30 mouse cellular contexts compared by ENCODE assay signal in genomic region chr14:121215817-121216216, GRCm38 (mm10).
DNase-seq lines count a peak whose midpoint lies in the region; ATAC-seq and TF ChIP-seq lines count a peak whose summit lies in the region.
"Had no signal": no experiment of that assay in that cellular context is flagged by ENCODE, and none has a peak within 500 bp of the region (broad histone marks: within the 10 kb centered on the region; RNA-seq: fewer than 3 reads in every experiment).

No protein-coding gene starts in this region.

- WGBS in kidney, postnatal 0 days = 52% methylated on average over 5 of the region's 5 CpGs
- WGBS in kidney, embryonic 16.5 days = 41% methylated on average over 5 of the region's 5 CpGs
- 32% methylated on average over 5 of the region's 5 CpGs for WGBS in embryonic facial prominence, embryonic 15.5 days

- H3K36me3 ChIP-seq in kidney, postnatal 0 days (ENCODE audit: insufficient read depth, low read length) = peaks cover 7% of the 10 kb centered on the region; the same call in 1 of the 2 replicates
- peaks cover 14% of the 10 kb centered on the region for H3K36me3 ChIP-seq in kidney, embryonic 16.5 days (ENCODE audit: insufficient read depth, low read length)
- H3K36me3 ChIP-seq in embryonic facial prominence, embryonic 15.5 days = peaks cover 14% of the 10 kb centered on the region
- H3K36me3 ChIP-seq: G1E; midbrain, embryonic 15.5 days had no signal

- no peak overlapping the region for H3K4me2 ChIP-seq in kidney, postnatal 0 days (ENCODE audit: low read length)
- H3K4me2 ChIP-seq in kidney, embryonic 16.5 days (replicated peaks; ENCODE audit: low read depth, low read length) = no peak overlapping the region
- H3K4me2 ChIP-seq in embryonic facial prominence, embryonic 15.5 days (replicated peaks) = no peak overlapping the region
- H3K4me2 ChIP-seq: heart, embryonic 13.5 days; liver, embryonic 13.5 days; midbrain, embryonic 15.5 days; neural tube, embryonic 12.5 days had no signal

- no peak for TF ChIP-seq CTCF in kidney, postnatal 0 days (IDR thresholded peaks at IDR 0.05; ENCODE audit: low read depth)

- ATAC-seq in kidney, postnatal 0 days (replicated peaks; ENCODE audit: low FRiP score, low read depth) = no peak
- ATAC-seq in kidney, embryonic 16.5 days (ENCODE audit: low FRiP score, low TSS enrichment) = no peak
- no peak for ATAC-seq in embryonic facial prominence, embryonic 15.5 days (ENCODE audit: insufficient number of reproducible peaks, low FRiP score, low TSS enrichment, low read depth)
- ATAC-seq: hindbrain, postnatal 0 days; midbrain, embryonic 15.5 days had no signal

- no peaks in the 10 kb centered on the region for H3K9me3 ChIP-seq in kidney, postnatal 0 days (replicated peaks; ENCODE audit: low read length)
- H3K9me3 ChIP-seq in kidney, embryonic 16.5 days (ENCODE audit: low read length) = no peaks in the 10 kb centered on the region
- no peaks in the 10 kb centered on the region for H3K9me3 ChIP-seq in embryonic facial prominence, embryonic 15.5 days (replicated peaks)
- H3K9me3 ChIP-seq: forebrain, embryonic 10.5 days; heart, embryonic 13.5 days; liver, embryonic 13.5 days; midbrain, embryonic 15.5 days; neural tube, embryonic 12.5 days had no signal

- 0 out of 2 replicates have a peak overlapping the region, but pooled peaks have one; percentile 22 for H3K27ac ChIP-seq in kidney, postnatal 0 days
- no peak overlapping the region for H3K27ac ChIP-seq in kidney, embryonic 16.5 days (ENCODE audit: low read length)
- H3K27ac ChIP-seq in embryonic facial prominence, embryonic 15.5 days (replicated peaks) = peak overlapping the region; percentile 41; the same call in 1 of the 2 replicates
- H3K27ac ChIP-seq: forebrain, embryonic 10.5 days; heart, embryonic 13.5 days; liver, embryonic 13.5 days; macrophage; midbrain, embryonic 15.5 days; neural tube, embryonic 12.5 days had no signal

- no peak overlapping the region for H3K9ac ChIP-seq in kidney, postnatal 0 days (ENCODE audit: low read depth, low read length)
- H3K9ac ChIP-seq in kidney, embryonic 16.5 days (replicated peaks; ENCODE audit: low read length) = no peak overlapping the region
- H3K9ac ChIP-seq in embryonic facial prominence, embryonic 15.5 days = no peak overlapping the region
- H3K9ac ChIP-seq: heart, embryonic 13.5 days; liver, embryonic 13.5 days; midbrain, embryonic 15.5 days; neural tube, embryonic 12.5 days had no signal

- DNase-seq in kidney, postnatal 0 days (ENCODE audit: low spot score) = peak; percentile 49
- DNase-seq in NIH3T3 (ENCODE audit: low read depth) = peak; percentile 38
- DNase-seq in lung, postnatal 14 days = peak; percentile 58
- DNase-seq in ovary, postnatal 36 days (ENCODE audit: low spot score) = no peak
- DNase-seq in ovary, adult 18-20 months (ENCODE audit: low spot score) = no peak
- DNase-seq: adrenal gland, adult 2 months; B cell, adult 2 months; cerebellum, adult 18-20 months; cerebellum, postnatal 25 days; embryo, embryonic 11 days; gastrocnemius, postnatal 25 days; heart, adult 18-20 months; heart, postnatal 14 days; kidney, adult 11 months; kidney, postnatal 10 days; left cerebral cortex, postnatal 4 days; liver, embryonic 13.5 days; right cerebral cortex, adult 18-20 months; thymus, adult 18-20 months; thymus, postnatal 36 days had no signal

- peaks cover 8% of the 10 kb centered on the region; the same call in 1 of the 2 replicates for H3K4me1 ChIP-seq in kidney, postnatal 0 days (replicated peaks; ENCODE audit: insufficient read depth, low read length)
- peaks cover 9% of the 10 kb centered on the region; the same call in 1 of the 2 replicates for H3K4me1 ChIP-seq in kidney, embryonic 16.5 days (ENCODE audit: insufficient read depth, low read length)
- peaks cover 28% of the 10 kb centered on the region for H3K4me1 ChIP-seq in embryonic facial prominence, embryonic 15.5 days
- H3K4me1 ChIP-seq: neural tube, embryonic 12.5 days had no signal

- no peak overlapping the region for H3K4me3 ChIP-seq in kidney, postnatal 0 days (replicated peaks; ENCODE audit: low read depth, low read length)
- no peak overlapping the region for H3K4me3 ChIP-seq in kidney, embryonic 16.5 days (ENCODE audit: low read length)
- no peak overlapping the region for H3K4me3 ChIP-seq in embryonic facial prominence, embryonic 15.5 days (replicated peaks)
- H3K4me3 ChIP-seq: forebrain, embryonic 10.5 days; heart, embryonic 13.5 days; liver, embryonic 13.5 days; midbrain, embryonic 15.5 days; neural tube, embryonic 12.5 days had no signal

- no peaks in the 10 kb centered on the region for H3K27me3 ChIP-seq in kidney, postnatal 0 days (ENCODE audit: insufficient read depth, low read length)
- no peaks in the 10 kb centered on the region for H3K27me3 ChIP-seq in kidney, embryonic 16.5 days (ENCODE audit: insufficient read depth, low read length)
- H3K27me3 ChIP-seq in embryonic facial prominence, embryonic 15.5 days = no peaks in the 10 kb centered on the region
- H3K27me3 ChIP-seq: CH12.LX; heart, embryonic 13.5 days; liver, embryonic 13.5 days; midbrain, embryonic 15.5 days; neural tube, embryonic 12.5 days had no signal

Comparison
In these comparisons a context has a peak if more than half of its experiments do, and no peak if none do; other contexts are left out.
1. DNase-seq: peak in kidney, postnatal 0 days (single experiment), NIH3T3 (single experiment) and lung, postnatal 14 days (single experiment); none in ovary, postnatal 36 days (single experiment) and ovary, adult 18-20 months (single experiment).